Mouse (Mus musculus) embryonic stem cell, embryonic (primary cell): ENCODE results near the gene Gm29666.

Source experiments
- CTCF ChIA-PET, 4 experiments: fragments of 300-600 bp in 2 of 4; fragments of 350-600 bp in 2 of 4; sonication (Branson Sonifier 250); formaldehyde crosslinking; loops; one replicate each; lab custom pipeline; 2022; ENCODE audit warnings: inconsistent platforms in 2 of 4; lab: Charles Lee
- POLR2A ChIA-PET, 4 experiments: fragments of 300-600 bp in 2 of 4; fragments of 350-600 bp in 2 of 4; sonication (Branson Sonifier 250); formaldehyde crosslinking; loops; one replicate each; lab custom pipeline; 2022; ENCODE audit warnings: antibody characterized with exemption in 4 of 4, inconsistent platforms in 1 of 4; lab: Charles Lee

The Gm29666 gene

DNA sequence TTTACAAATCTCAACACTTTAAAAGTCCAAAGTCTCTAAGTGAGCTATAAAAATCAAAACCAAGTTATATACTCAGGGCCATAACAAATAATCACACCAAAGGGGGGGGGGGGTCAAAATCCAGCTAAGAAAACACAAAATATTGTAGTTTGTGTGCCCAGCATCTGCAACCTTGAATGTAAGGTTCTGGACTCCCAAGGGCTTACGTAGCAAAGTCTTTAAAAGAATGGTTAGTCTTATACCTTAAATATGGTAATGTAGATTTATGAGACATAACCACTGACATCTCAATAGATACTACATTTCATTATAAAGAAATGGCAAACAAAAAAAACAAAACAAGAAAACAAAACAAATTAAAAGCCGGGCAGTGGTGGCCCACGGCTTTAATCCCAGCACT is at the start of gene Gm29666:
Gm29666 (minus strand) TSS at position 101 of the 400 bp plus-strand sequence.
- CTCF ChIA-PET = interaction anchor here in 1 of 4 experiments (0.6 to 0.7 kb wide), 2 partner anchors 18 to 129 kb away, joined by 7 to 9 read pairs; no protein-coding TSS in a partner anchor
- POLR2A ChIA-PET = interaction anchor here in 2 of 4 experiments (0.6 to 1.6 kb wide), 3 partner anchors 10 to 68 kb away, joined by 3 read pairs; partner anchors contain the start of gene 5031439G07Rik (in 1 of the 2)

DNA sequence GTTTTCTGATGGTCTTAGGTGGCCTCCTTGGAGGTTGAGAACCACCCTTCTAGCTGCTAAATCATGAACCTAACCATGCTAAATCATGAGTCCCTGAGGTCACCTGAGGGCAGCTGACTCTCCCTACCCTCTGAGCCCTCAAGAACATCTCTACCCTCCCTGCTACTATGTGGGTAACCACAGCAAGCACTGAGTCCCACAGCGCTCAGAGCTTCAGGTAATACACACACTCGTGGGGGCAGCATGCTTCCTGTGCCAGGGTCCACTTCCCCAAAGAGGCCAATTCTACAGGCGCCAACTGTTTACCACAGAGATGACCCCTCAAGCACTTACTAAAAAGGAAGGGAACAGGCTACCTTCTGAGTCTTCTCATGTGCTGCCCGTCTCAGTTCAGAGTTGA is 48.7 kb upstream of the Gm29666 start:
- CTCF ChIA-PET = no interaction called here
- POLR2A ChIA-PET = interaction anchor here in 1 of 4 experiments (1.0 kb wide), 1 partner anchor 27 kb away, joined by 3 read pairs; no protein-coding TSS in a partner anchor

DNA sequence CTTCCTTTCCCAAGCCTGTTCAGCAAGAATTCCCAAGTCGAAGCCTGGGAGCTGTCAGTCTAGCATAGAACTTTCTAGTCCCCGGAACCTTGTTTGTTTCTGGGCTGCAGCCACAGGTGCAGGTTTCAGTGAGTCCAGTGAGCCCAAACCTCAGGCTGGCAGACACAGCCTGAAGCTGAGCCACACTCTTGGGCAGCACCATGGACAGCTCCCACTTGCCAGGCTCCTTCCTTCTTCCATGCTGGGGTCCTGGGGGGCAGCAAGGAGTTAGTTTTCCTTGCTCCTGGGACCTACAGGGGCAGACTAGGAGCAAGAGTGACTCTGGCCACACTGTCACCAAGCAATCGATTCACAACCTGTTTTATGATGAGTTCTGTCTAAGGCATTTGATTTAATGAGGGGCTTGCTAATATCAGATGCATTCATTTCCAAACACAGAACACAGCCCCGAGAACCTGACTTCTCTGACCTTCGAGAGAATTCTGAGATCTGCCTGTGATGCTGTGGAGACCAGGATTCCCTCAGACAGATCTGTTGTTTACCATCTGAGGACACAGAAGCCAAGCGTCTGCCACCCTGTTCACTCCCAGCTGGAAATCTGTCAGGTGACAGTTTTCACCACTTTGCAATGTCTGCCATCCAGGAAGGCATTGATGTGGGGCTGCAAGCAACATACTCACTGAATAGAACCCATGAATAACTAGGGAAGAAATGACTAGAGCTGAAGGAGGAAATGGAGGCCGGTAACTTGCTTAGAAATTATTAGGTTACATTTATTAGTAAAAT is 45.9 kb upstream of the Gm29666 start:
- ChIA-PET CTCF (interaction anchor here in 2 of 4 experiments (0.5 to 0.7 kb wide), 4 partner anchors 74 to 847 kb away, joined by 3 read pairs; no protein-coding TSS in a partner anchor), POLR2A (interaction anchor here in 3 of 4 experiments (0.5 to 1.0 kb wide), 6 partner anchors 12 to 240 kb away, joined by 3 read pairs; no protein-coding TSS in a partner anchor)

DNA sequence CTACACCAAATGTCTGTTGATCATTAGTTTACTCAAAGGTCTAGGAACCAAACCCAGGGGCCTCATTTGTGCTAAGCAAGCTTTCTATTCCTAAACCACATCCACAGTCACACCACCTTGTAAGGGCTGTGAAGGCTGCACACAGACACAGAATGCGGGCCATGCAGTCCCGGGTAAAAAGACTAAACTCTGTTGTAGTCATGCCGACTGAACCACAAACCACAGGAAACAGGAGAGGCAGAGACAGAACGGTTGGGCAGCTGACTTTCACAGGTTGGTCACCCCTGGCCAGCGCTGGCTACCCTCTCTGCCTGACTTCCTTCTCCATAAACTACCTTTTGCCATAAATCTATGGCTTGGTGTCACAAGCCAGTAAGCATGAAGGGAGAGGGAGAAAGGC is 44.9 kb upstream of the Gm29666 start:
- ChIA-PET CTCF (no interaction called here), POLR2A (interaction anchor here in 1 of 4 experiments (0.6 kb wide), 1 partner anchor 112 kb away, joined by 3 read pairs; no protein-coding TSS in a partner anchor)

DNA sequence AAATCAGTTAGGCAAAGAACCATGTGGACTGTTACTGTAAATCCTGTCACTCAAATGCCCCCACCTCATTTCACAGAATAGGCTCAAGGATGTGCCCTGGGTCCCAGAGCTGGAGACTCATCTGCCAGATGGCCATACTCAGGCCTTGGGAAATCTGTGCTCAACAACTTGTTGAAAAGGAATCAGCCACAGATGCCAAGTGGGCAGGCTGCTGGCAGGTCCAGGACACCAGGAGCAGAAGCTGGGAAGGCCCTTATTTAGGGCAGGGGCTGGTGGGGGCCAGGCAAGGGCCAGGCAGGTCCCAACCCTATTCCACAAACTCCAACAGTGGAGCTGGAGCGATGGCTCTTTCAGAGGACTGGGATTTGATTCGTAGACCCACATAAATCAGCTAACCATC is 42.7 kb upstream of the Gm29666 start:
- POLR2A ChIA-PET = interaction anchor here in 1 of 4 experiments (0.9 kb wide), 1 partner anchor 291 kb away, joined by 3 read pairs; no protein-coding TSS in a partner anchor
- CTCF ChIA-PET = interaction anchor here in 1 of 4 experiments (0.7 to 2.6 kb wide), 4 partner anchors 20 to 109 kb away, joined by 3 to 8 read pairs (median 3); no protein-coding TSS in a partner anchor

DNA sequence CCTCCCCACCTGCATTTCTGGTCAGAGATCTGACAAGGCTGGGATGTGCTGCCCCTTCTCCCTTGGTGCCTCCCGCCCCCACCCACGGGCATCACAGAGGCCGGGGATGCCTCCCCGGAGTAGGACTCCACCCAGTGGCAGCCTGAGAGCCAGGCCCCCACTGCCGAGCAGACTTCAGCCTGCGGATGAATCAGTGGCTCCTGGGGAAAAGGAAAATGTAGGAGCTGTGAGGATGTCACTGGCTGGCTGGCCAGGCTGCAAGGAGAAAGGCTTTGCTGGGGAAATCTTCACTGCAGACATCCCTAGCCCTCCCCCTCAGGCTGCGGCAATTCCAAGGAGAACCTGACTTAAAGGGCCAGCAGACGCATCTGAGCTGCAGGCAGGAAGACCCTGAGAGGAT is 40.9 kb upstream of the Gm29666 start:
- CTCF ChIA-PET = interaction anchor here in 1 of 4 experiments (1.3 to 2.6 kb wide), 2 partner anchors 35 to 82 kb away, joined by 3 to 8 read pairs; no protein-coding TSS in a partner anchor

DNA sequence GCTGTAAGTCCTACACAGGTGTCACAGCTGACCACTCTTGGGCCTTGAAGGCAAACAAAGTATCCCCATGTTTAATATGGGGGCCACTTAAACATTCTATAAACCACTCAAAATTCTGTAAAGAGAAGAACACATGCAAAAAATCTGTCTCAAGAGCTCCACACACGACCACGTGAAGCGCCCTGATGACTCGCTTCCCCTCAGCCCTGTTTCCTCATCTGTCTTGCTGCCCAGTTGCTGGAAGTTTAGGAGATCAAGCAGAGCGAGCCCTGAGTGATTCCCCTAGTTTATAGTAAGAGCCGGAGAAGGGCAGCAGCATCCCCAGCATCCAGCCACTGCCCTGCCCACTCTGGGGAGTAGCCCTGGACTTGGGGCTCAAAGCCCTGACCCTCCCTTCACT is 40.1 kb upstream of the Gm29666 start:
- POLR2A ChIA-PET = interaction anchor here in 1 of 4 experiments (1.2 kb wide), 1 partner anchor 78 kb away, joined by 3 read pairs; no protein-coding TSS in a partner anchor
- CTCF ChIA-PET = interaction anchor here in 2 of 4 experiments (0.5 to 0.6 kb wide), 2 partner anchors 57 to 278 kb away, joined by 3 to 5 read pairs; no protein-coding TSS in a partner anchor

More for the DNA sequence above, 40.9 kb upstream of the Gm29666 start:
- POLR2A ChIA-PET = no interaction called here

DNA sequence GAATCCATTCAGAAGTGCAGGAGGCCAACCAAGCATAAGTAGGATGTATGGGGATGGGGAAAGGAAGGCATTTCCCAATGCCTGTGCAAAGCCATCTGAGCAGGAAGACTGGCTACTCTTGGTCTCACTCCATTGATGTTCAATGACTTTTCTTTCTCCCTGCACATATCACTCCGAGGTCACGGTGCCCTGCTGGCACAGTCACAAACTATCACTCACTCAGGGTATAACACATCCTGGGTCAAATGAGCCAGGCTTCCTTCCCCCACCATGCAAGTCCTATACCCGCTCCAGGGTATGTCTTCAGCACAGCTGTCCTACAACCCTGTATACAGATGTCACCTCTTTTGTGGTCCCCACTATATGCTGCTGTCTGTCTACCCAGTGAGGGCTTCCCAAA is 38.5 kb upstream of the Gm29666 start:
- CTCF ChIA-PET = no interaction called here
- POLR2A ChIA-PET = no interaction called here

DNA sequence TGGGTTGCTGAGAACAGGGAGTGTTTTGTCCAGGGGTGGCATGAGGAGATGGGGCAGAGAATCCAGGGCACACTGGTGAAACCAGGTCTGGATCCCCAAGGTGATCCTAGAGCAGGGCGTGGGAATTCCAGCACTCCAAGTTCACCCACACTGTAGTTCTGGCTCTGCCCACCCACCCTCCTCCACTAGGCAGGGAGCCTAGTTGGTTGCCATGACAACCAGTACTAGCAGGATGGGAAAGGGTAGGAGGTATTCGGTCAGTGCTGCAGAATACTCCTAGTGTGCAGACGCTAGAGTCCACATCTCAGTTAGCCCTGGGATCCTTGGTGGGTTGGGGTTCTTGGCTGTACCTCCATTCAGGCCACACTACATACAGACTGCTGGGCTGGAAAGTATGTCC is 38.0 kb upstream of the Gm29666 start:
- POLR2A ChIA-PET = no interaction called here

DNA sequence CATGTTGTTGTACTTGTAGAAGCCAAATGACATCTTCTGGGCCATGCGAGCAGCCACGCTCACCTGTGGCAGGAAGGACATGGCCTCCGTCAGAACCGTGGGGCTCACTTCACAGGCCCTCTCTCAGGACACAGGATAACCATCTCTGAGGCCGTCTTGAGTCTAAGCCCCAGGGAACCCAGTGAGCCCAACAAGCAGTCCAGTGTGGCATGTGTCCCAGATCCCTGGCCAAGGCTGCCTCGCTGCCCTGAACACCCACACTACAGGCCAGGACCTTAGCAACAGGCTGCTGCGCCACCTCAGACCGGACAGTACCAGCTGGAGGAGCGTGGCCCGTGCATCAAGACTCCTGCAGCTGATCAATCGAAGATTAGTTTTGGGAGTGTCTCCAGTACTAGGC is 33.4 kb upstream of the Gm29666 start:
- POLR2A ChIA-PET = interaction anchor here in 1 of 4 experiments (0.7 kb wide), 1 partner anchor 158 kb away, joined by 3 read pairs; no protein-coding TSS in a partner anchor
- CTCF ChIA-PET = interaction anchor here in 1 of 4 experiments (0.7 kb wide), 1 partner anchor 22 kb away, joined by 5 read pairs; no protein-coding TSS in a partner anchor

More for the DNA sequence above, 38.0 kb upstream of the Gm29666 start:
- CTCF ChIA-PET = interaction anchor here in 1 of 4 experiments (0.5 kb wide), 1 partner anchor 32 kb away, joined by 5 read pairs; no protein-coding TSS in a partner anchor

DNA sequence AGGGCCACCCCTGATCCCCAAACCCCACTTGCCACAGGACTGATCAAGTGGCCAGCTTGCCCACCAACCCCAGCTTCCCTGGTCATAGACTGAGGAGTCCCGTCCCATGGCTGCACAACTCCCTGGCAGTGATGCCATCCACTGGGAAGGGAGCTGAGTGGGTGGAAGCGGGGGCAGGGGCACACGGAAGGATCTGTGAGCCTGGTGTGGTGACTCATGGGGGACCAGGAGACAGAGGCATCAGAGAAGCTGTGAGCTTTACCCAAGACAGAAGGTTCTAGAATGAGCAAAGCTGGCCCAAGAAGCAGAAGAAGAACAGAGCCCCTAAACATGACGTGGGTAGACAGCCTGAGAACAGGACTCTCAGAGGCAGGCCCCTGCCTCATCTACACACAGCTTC is 30.2 kb upstream of the Gm29666 start:
- POLR2A ChIA-PET = interaction anchor here in 1 of 4 experiments (0.5 kb wide), 1 partner anchor 38 kb away, joined by 5 read pairs; the partner anchor contains the start of gene 5031439G07Rik
- CTCF ChIA-PET = no interaction called here

DNA sequence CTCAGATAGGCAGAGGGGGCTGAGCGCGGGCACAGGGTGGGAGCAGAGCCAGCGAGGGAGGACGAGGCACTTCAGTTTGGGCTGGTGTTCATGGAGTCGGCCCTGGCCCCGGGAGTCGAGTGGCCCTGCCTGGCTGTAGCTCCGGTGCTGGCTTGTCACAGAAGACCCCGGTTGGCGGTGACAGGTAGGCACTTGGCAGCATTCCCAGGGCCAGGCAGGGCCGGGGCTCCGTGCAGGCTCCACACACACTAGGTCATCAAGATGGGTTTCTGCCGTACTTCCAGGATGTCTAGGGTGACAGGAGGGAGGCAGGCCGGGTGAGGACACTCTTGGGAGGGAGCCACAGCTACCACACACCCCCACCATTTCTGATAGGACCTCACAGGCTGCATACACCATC is 29.2 kb upstream of the Gm29666 start:
- ChIA-PET CTCF (interaction anchor here in 1 of 4 experiments (1.0 kb wide), 1 partner anchor 10 kb away, joined by 3 read pairs; no protein-coding TSS in a partner anchor), POLR2A (interaction anchor here in 3 of 4 experiments (0.6 to 3.8 kb wide), 6 partner anchors 9 to 39 kb away, joined by 3 to 19 read pairs (median 6); partner anchors contain the start of genes 5031439G07Rik (in 1 of the 3) and Nup50 (in 1 of the 3))

DNA sequence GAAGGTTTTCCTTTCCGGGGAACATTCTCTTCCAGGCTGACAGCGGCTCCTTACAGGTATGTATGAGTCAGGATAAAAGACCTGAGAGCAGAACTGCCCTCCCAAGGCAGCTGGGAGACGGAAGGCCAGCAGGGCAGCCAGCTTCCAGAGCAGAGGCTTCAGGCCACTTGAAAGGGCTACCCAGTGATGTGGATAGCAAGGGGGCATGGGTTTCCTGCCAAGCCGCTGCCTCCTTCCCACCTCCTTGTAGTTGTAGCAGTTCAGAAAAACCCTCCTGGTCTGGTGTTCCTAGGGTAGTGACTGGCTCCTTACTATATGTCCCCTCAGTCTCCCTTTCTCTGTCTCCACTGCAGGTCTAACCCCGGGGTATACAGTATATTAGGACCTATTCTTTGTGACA is 24.5 kb upstream of the Gm29666 start:
- ChIA-PET CTCF (interaction anchor here in 2 of 4 experiments (0.5 to 2.6 kb wide), 2 partner anchors 18 to 660 kb away, joined by 3 to 7 read pairs; no protein-coding TSS in a partner anchor), POLR2A (interaction anchor here in 2 of 4 experiments (0.8 to 2.8 kb wide), 4 partner anchors 9 to 22 kb away, joined by 3 to 11 read pairs (median 4); partner anchors contain the start of gene Nup50 (in 1 of the 2))

DNA sequence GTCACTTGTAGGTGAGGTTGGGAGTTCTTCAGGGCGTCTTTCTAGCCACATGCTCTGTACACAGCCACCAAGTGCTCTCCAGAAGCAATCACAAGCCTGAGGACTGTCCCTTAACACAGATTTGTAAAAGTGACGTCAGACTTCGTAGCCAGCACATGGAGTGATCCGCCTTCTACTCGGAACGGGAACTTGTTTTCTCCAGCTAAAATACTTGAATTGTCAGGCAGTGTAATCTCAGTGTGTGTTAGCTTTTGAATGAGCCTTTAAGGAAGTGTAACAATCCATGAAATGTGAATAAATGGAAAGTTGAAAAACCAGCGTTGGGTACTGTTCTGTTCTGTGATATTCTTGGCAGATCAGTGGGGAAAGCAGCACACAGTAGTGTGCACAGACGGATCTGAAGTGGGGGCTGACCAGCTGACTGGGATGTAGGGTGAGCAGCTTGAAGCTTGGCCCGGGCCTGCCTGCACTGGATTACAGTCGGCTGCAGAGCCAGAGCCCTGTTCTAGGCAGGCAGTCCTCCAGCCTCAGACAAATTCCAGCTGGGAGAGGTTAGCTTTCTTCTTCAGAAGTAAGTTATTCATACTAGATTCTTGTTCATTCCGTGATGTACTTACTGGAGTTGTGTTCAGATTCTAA is 22.9 kb upstream of the Gm29666 start:
- ChIA-PET POLR2A (interaction anchor here (0.6 to 2.8 kb wide), 9 partner anchors 9 to 913 kb away, joined by 3 to 11 read pairs (median 4); partner anchors contain the start of gene Nup50 (in 2 of the 4)), CTCF (interaction anchor here in 1 of 4 experiments (2.6 kb wide), 1 partner anchor 17 kb away, joined by 7 read pairs; no protein-coding TSS in a partner anchor)

DNA sequence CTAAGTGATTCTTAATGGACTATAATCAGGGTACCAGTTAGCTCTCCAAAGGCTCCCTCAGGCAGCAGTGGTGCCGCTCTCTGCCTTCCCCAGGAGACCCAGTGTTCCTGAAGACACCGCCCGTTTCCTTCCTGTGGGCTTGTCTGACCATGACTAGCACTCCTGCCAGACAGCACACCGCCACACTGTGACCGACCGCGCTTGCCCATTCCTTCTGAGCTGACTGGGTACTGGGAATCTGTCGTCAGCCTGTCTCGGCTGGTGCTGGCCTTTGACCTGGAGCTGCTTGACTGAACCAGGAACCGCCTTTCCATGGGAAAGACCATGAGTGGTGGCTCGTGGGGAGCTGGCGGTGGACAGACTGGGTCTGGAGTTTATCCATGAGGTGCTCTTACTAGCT is 20.3 kb upstream of the Gm29666 start:
- POLR2A ChIA-PET = interaction anchor here in 3 of 4 experiments (0.5 to 4.7 kb wide), 16 partner anchors 8 to 114 kb away, joined by 3 to 22 read pairs (median 4); partner anchors contain the start of genes 5031439G07Rik (in 1 of the 3) and Nup50 (in 1 of the 3)
- CTCF ChIA-PET = interaction anchor here in 2 of 4 experiments (0.9 to 1.5 kb wide), 3 partner anchors 15 to 130 kb away, joined by 3 to 9 read pairs (median 5); no protein-coding TSS in a partner anchor

DNA sequence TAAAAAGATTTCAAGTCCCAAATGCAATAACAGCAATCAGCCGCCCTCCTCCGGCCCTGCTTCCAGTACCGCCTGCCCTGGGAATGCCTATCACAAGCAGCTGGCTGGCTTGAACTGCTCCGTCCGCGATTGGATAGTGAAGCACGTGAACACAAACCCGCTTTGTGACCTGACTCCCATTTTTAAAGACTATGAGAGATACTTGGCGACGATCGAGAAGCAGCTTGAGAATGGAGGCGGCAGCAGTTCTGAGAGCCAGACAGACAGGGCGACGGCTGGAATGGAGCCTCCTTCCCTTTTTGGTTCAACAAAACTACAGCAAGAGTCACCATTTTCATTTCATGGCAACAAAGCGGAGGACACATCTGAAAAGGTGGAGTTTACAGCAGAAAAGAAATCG is 15.1 kb upstream of the Gm29666 start:
- ChIA-PET POLR2A (interaction anchor here in 2 of 4 experiments (0.9 to 5.7 kb wide), 8 partner anchors 9 to 80 kb away, joined by 3 to 36 read pairs (median 7); partner anchors contain the start of genes Nup50 (in 2 of the 2) and 5031439G07Rik (in 1 of the 2)), CTCF (interaction anchor here (0.7 to 2.5 kb wide), 8 partner anchors 9 to 234 kb away, joined by 3 to 11 read pairs (median 4); no protein-coding TSS in a partner anchor)

DNA sequence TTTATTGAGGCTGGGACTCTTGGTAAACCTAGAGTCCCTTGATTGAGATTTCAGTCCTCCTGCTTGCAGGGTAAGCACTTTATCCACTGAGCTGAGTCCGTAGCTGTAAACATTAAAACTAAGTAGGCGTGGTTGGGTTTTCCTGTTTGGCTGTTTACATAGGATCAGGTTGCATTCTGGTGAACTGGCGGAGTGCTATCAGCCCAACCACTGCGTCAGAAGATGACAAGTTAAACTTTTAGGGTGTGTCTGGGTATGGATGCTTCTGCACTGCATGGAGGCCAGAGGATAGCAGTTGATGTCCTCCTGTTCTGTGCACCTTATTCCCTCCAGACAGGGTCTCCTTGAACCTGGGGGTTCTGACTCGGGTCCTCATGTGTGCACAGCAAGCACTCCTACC is 12.5 kb upstream of the Gm29666 start:
- ChIA-PET CTCF (interaction anchor here in 2 of 4 experiments (0.7 to 1.9 kb wide), 2 partner anchors 64 kb away, joined by 3 to 4 read pairs; no protein-coding TSS in a partner anchor), POLR2A (interaction anchor here in 3 of 4 experiments (0.6 to 5.7 kb wide), 7 partner anchors 8 to 54 kb away, joined by 3 to 36 read pairs (median 4); partner anchors contain the start of gene Nup50 (in 2 of the 3))
